Mouse (Mus musculus) erythroid progenitor cell, adult 5-6 weeks (primary cell): ENCODE measurements around the gene Rap1gap2. TPM values are rescaled to one million over a fixed set of nuclear protein-coding genes. Genes with fewer than 3 reads are reported as not detected.

Experiments
- ATAC-seq: replicated peaks from 2 replicates; pipeline ENCODE4 v1.8.0; 2016; ENCODE audit warnings: moderate number of reproducible peaks, mild to moderate bottlenecking, moderate TSS enrichment, inconsistent platforms; ENCODE audit not compliant: poor library complexity, low FRiP score, severe bottlenecking
- total RNA-seq, 2 experiments: library from RNA; stranded (forward) in 1 of 2; stranded (reverse) in 1 of 2; fragments of 150-400 nt in 1 of 2; fragments of 186-747, 209-891 nt in 1 of 2; gene quantifications; 2 replicates each; pipeline versions ENCODE4 v1.2.3 to v1.2.4; 2015 to 2017; ENCODE audit warnings: low replicate concordance in 2 of 2

Rap1gap2 gene
- total RNA-seq, 2 experiments from 2014 or later = 1.3 to 3.0 TPM

DNA sequence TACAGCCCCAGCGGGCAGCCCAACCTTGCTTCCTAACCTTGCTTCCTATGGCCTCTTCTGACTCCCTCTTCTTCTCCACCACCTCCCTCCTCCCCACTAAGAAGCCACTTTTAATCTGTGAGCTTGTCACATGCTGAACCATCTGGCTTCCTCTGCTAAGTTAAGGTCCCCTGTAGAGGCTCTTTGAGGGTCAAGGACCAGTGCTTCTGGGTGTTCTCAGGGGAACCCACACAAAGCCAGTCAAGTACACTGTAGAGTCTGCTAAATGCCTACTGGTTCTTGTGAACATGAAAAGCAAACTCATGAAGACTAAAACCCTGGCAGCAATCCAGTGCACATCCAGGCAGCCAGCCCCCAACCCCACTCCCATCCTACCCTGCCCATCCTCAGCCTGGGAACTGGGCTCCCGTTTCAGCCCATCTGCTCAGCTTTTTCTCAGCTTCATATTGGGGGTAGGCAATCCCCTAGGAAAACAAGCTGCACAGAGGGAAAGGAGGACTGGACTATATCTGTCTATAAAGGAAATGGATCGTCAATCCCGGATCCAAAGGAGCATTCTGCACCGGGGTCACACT, 130.9 kb downstream of the Rap1gap2 start:
- ATAC-seq = no peak

DNA sequence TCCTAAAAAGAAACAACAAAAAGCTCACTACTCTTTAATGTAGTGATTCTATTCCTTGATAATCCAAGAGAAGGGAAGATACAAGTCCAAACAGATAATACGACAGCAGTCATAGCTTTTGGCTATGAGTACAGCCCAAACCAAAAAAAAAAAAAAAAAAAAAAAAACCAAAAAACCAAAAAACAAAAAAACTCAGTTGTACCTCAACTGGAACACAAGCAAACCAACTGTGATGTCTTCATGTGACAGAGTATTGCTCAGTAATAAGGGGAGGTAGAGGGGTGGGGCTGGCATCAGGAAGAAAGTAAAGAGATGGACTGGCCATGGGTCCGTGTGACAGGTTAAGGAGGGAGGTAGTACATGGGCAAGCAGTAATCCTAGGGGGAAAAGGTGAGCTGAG, 131.8 kb downstream of the Rap1gap2 start:
- no peak for ATAC-seq

DNA sequence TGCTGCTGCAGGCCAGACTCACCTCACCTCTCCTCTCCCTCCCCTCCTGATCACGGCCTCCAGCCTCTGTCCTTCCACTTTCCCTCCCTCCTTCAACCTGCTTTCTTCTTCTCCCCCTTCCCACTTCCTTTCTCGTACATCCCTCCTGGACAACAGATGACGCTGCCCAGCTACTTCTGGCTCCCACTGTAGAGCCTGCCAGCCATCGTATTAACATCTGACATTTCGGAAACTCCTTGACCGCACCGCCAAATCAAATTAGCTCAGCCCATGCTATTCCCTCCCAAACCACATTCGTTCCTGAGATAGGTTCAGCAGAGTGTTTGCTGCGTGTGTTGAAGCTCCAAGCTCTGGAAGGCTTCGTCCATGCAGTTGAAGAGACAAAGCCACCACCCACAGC, 138.0 kb downstream of the Rap1gap2 start:
- no peak for ATAC-seq

DNA sequence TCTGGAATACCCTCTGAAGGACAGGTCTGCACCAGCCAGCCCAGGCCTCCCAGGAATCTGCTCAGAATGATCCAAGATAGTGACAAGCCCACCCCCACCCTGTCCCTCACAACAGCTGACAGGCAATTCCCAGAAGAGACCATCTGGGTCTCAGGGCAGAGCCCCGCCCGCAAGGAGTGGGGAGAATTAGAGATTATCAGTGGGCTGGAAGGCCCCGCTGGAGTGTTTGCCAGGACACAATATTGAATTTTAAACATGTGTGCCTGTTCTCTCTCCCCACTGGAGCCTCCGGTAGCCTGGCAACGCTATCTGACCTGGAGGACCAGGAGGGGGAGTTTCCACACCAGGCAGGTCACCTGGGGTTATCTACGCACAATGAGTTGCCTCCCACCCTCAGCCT, 142.5 kb downstream of the Rap1gap2 start:
- no peak for ATAC-seq

DNA sequence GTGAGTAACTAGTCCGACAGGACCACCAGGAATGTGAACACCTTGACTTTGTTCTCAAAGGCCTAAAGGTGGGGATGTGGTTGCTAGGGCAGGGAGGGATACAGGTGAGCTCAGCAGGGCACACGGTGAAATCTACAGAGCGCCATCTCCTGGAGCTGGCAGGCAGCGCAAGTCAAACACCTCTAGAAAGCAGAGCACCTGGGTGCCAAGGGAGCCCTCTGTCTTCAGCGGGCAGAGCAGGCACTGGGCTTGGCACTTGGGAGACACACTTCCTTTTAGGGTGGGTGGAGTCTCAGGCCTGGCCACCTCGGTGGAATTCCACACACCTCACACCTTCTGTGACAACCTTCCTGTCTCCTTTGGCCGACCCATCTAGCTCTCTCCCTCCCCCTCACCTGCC, 145.0 kb downstream of the Rap1gap2 start:
- ATAC-seq = no peak

DNA sequence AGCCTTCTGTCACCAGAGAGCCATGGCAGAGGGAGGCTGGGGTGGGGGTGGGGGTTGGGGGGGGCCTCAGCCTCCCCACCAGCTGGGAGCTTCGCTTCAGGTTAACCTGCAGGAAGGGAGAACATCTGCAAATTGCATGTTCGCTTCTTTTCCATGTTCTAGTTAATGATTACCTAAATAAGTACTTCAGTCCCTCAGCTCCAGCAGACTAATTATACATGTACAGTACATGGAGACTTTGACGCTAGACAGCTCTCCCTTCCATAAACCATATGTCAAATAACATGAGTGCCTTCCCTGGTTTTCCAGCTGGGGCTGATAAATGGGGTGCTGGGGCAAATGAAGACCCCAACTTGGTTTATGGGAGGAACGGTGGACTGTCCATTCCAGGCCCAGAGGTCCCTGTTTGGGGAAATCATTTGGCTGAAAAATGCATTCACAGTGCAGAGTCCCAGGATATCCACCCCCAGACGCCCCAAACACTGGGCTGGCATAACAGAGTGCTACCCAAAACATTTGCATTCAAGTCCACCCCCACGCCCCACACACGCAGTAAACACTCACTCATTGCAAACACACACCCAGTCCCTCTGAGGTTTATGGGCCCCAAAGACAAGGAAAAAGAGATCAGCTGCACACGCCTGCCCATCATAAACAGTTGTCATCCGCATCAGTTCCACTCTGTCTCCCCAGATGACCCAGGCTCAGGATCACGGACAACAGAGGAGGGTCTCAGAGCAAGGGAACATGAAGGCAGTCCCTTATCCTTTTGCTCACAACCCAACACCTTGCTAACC, 146.3 kb downstream of the Rap1gap2 start:
- ATAC-seq = no peak

DNA sequence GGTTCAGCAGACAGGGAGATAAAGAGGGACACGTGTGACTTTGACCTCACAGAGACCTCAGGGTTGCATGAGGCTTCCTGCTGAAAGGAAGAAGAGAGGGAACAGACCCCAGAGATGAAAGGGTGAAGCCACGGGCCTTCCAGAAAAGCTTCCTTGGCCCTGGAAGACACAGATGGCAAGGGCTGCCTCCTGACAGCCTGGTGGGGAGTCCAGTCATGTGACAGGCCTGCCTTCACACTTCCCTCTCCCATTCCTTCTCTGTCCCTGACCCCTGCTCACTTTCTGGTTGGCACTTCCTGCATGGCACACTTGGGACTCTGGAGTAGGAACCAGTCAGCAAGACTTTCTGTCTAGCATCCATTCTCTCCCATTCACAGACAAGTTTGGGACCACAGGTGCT, 148.1 kb downstream of the Rap1gap2 start:
- no peak for ATAC-seq

DNA sequence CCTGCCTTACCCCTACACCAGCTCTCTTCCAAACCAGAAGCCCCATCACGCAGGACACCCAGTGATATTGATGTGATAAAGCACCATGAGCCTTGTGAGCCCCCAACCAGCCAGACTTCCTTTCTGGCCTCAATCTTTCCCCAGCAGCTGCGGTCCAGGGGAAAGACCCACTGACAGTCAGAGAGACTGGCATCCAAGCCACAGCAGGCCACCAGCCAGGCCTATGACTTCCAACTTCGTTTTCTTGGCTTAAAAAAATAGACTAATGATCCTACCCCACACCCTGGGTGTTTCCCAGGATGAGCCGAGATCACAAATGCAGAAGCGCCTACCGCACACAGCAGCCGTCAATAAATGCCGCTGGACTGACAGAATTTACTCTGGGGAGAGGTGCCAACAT, 151.1 kb downstream of the Rap1gap2 start:
- ATAC-seq = no peak

DNA sequence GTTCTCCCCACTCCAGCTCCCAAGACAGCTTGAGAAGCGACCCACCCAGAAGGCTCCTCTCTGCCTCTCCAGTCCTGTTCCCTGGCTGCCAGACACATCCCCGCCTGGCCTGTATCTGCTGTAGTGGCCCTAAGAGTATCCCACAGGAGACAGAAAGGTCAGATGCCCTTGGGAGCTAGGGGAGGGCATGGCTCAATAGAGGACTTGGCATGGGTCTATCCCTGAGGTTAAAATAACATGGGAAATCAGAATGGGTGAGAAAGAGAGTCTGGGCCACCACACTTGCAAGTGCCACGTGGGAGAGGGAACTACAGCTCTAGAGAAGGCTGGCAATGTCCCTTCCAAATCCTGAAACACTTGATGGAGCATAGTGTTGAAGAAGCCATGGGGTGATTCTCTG, 152.3 kb downstream of the Rap1gap2 start:
- ATAC-seq = no peak

DNA sequence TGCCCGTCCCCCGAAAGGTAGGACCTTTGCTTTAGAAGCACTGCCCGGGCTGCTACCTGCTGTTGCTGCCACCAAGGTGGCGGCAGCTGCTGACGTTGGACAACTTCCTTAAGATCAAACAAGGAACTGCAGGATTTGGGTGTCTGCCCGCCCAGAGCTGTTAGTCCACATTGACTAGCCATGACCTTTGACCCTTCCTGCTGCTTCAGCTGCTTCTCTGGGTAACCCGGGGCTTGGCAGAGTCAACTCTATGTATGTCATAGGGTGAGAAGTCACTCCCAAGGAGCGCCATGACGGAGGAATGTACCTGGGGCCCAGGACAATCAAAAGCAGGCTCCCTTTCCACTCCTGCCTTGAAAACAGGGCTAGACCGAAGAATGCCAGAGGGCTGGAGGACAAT, 153.5 kb downstream of the Rap1gap2 start:
- ATAC-seq = no peak

DNA sequence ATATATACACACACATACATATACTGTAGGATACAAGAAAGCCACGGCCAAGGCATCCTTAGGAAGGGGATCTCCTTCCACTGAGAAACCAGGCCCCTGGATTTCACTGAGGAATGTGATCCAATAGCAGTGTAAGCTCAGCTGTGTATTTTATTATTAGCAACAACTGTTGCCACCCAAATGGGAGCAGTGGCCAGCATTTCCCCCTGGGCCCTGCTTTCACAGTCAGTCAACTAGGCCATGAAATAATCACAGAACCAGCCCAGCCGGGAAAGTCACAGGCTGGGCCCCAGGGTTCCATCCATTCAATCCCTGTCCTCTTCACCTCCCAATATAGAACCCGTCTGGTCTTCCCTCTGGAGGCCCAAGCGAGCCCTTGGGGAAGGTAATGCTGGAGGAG, 162.2 kb downstream of the Rap1gap2 start:
- no peak for ATAC-seq

DNA sequence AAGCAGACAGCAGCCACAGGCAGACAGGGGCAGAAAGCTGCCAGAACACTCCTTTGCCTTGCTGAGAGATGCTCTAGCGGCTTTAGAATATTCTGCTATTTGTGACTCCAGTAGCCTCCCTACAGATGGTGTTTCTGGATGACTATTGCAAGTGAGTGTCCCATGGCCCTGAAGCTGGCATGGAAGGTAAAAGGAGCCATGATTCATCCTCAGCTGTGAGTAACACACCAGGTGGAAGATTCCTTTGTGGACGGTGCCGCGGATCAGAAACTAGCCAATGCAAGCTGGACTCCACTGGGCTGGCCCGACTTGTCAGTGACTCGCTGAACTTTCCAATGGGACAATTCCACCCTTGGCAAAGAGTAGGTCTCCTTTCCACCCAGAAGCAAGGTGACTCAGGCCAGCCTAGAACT, 162.7 kb downstream of the Rap1gap2 start:
- no peak for ATAC-seq

DNA sequence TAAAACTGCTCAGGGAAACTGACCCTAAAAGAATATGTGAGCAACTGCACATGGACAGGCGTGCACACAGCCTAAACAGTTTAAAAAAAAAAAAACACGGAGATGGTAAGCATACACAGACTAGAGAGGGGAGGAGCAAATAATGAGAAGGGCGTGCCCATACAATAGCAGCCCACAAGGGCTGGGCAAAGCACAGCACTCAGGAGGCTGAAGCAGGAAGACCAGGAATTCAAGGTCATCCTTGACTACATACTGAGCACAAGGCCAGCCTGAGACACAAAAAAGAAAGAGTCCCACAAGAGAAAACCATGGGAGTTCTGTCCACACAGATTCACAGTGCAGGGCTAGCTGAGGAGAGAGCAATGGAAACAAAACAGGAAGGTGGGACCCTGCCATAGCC, 165.1 kb downstream of the Rap1gap2 start:
- no peak for ATAC-seq

DNA sequence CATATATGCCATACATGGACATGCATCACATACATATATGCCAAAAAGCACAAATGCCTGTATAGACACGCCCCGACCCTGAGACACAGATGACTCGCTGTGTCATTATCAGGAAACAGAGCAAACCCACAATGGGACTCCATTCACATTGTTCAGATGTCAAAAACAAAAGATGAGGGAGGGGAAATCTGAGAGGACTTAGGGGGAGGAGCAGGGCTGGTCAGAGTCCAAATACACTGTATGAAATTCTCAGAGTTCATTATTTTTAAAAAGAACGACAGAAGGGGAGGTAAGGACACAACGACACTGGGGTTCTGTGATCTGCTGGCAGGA, 166.8 kb downstream of the Rap1gap2 start:
- ATAC-seq = no peak

DNA sequence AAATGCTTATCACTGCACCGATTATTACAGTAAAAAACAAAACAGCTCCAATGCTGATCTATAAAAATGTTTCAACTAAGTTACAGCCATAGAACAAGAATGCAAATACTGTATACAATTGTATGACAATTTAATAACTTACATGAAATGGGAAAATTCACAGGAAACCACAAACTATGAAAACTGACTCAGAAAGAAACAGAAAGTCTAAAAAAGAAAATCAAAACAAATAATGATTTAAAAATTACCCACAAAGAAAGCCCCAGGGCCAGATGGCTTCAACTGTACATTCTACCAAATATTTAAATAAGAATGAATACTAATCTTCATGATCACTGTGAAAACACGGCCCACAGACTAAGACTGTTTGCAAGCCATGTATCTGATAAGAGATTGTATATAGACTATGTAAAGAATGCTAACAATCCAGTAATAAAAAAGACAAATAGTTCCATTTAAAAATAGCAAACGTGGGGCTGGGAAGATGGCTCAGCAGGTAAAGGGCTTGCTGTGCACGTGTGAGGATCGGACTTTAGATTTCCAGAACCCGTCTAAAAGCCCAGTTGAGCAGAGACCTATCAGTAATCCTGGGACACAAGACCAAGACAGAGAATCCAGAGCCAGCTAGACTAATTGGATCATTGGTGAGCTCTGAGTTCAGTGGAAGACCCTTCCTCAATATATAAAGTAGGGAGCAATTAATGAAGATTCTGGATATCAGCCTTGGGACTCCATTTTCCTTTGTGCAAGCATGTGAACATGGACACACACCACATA, 167.4 kb downstream of the Rap1gap2 start:
- ATAC-seq = no peak

DNA sequence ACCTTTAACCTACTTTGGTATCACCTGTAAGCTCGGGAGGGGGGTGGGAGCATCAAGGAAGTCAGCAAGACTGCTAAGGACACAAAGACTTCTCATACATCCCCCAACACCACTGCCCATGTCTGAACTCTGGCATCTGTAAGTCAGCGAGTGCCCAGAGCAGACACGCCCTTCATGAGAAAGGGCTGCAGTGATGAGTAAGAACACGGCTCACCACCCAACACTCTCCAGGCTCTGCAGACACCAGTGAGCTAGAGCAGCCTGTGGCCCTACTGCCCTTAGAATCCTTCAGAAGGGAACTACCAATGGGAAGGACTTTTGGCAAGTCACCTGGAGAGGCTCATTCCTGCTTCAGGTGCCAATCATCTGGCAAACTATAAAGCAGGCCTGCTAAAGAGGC, 168.3 kb downstream of the Rap1gap2 start:
- ATAC-seq = no peak

DNA sequence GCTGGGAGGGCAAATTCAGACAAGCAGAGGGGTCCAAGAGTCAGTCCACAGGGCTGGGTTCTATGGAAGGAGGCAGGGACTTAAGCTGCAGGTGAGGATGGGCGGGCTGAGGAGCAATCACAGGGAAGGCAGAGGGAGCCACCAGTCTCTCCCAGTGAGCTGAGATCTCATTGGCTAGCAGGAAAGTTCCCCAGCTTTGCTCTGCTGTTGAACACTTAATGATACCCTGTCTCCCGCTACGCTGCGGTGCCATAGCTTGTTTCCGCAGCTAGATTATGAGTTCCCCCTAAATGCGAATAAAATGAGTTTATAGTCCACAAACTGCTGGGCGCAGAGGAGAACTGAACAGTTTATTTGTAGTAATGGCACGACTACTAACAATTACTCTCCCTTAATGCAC, 170.6 kb downstream of the Rap1gap2 start:
- ATAC-seq = no peak

DNA sequence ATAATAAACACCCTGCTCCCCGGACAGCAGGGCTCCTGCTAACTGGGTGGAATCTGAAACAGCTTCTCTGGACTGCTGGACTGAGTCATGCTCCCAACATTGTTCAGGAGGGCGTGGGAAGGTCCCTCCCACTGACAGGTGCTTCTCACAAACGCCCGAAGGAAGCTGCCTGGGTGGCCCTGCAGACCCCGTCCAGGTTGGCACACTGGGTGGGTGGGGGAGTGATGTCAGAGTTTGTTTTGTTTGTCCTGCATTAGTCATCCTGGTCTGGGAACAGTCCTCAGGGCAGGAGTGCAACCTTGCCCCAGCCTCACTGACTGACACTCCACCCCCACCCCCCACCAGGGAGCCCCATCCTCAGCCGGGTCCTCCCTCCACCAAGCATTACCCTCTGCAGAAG, 171.5 kb downstream of the Rap1gap2 start:
- ATAC-seq = no peak

DNA sequence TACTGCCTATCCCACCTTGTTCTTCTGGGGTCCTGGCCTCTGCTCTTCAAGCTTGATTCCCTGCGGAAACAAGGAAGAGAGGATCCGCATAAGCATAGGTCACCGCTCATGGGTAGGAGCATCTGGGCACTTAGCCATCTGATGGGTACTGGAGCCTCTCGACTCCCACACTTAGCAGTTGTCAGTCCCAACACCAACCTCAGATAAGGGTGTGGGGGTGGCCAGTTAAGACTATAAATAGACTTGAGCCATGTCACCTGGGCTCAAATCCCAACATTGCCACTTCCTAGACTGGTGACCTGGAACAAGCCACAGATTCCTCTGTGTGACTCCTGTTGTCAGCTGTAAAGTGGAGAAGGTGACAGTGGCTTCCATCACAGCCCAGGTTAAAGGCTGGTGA, 172.5 kb downstream of the Rap1gap2 start:
- no peak for ATAC-seq

DNA sequence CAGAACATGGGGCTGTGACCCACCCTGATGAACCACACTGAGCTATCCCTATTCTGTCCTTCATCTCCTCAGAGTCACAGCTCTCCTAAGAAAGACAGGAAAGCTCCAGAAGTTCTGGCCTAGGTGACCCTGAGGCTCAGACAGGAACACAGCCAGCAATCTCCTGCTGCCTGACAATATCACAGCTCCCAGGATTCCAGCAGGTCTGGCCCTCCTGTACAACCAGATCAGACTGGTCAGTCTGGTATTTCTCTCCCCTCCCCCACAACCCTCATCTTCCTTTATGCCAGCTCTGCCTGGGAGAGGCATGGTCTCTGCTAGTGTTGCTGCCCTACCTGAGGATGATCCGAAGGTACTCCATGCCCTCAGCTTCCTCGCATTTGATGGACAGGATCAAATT, 175.3 kb downstream of the Rap1gap2 start:
- ATAC-seq = no peak

DNA sequence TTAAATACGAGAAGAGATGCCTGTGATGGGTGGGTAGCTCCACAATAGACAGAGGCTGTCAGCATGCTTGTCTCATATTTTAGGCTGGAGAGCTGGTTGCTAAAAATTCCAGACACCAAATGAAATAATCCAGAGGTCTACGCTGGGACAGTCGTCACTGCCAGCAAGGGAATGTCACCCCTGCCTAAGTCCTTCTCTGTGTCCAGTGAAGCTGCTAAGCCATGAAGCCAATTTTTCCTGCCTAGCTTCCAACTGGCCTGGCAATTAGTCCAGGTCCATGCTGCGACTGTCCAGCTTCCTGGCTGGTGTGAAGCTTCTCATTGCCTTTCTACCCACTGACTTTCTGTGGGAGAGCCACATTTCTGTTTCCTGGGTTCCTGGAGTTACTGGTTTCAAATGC, 177.7 kb downstream of the Rap1gap2 start:
- ATAC-seq = no peak
